Comparison of ENCODE assay signal across 8 mouse cellular contexts in the genomic region with DNA sequence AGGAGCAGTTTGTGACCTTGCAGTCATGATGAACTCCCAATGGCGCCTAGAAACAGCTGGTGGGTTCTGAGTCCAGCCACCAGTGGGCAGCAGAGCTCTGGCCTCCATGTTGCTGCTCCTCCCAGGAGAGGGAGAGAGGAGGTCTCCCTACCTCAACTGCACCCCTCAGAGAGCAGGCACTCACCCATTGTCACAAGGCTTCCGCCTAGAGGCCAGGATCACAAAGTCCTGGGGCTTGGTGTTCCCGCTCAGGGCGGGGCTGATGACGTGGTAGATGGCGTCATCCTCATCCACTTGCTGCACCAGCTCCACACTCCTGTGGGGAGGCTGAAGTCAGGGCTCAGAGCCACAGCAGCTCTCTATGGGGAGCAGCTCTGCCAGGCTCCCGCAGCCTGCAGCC. TPM values are rescaled to one million over a fixed set of nuclear protein-coding genes. Genes with fewer than 3 reads are reported as not detected.
A peak's percentile ranks its signal among the peaks of the same experiment; 100 is the strongest.
DNase-seq lines count a peak whose midpoint lies in the region; ATAC-seq and TF ChIP-seq lines count a peak whose summit lies in the region.

No protein-coding gene starts in this region.

- no peaks in the 10 kb centered on the region for H3K9me3 ChIP-seq in embryonic facial prominence, embryonic 14.5 days (ENCODE audit: control insufficient read depth, low read length)
- no peaks in the 10 kb centered on the region for H3K9me3 ChIP-seq in kidney, embryonic 14.5 days (ENCODE audit: control insufficient read depth, low read length)
- no peaks in the 10 kb centered on the region for H3K9me3 ChIP-seq in limb, embryonic 14.5 days (ENCODE audit: control insufficient read depth, low read length)
- no peaks in the 10 kb centered on the region for H3K9me3 ChIP-seq in midbrain, embryonic 16.5 days (replicated peaks; ENCODE audit: control insufficient read depth, low read length, poor library complexity, severe bottlenecking)

- H3K4me2 ChIP-seq in embryonic facial prominence, embryonic 14.5 days (ENCODE audit: low read depth, low read length) = peak overlapping the region; percentile 45
- H3K4me2 ChIP-seq in kidney, embryonic 14.5 days (replicated peaks; ENCODE audit: low read depth, low read length) = peak overlapping the region; percentile 21
- peak overlapping the region; percentile 20 for H3K4me2 ChIP-seq in limb, embryonic 14.5 days (replicated peaks; ENCODE audit: low read depth, low read length, severe bottlenecking)
- H3K4me2 ChIP-seq in midbrain, embryonic 16.5 days (ENCODE audit: low read length) = peak overlapping the region; percentile 45

- TF ChIP-seq POLR2A in limb, embryonic 14.5 days (IDR thresholded peaks at IDR 0.05; ENCODE audit: borderline replicate concordance, extremely low read depth, insufficient read depth, insufficient read length) = no peak

- H3K36me3 ChIP-seq in embryonic facial prominence, embryonic 14.5 days (ENCODE audit: control insufficient read depth, insufficient read depth, low read length) = no peaks in the 10 kb centered on the region
- no peaks in the 10 kb centered on the region for H3K36me3 ChIP-seq in kidney, embryonic 14.5 days (ENCODE audit: control insufficient read depth, insufficient read depth, low read length)
- no peaks in the 10 kb centered on the region for H3K36me3 ChIP-seq in limb, embryonic 14.5 days (ENCODE audit: control insufficient read depth, insufficient read depth, low read length)
- no peaks in the 10 kb centered on the region for H3K36me3 ChIP-seq in midbrain, embryonic 16.5 days (ENCODE audit: control insufficient read depth, insufficient read depth, low read length)

- H3K27me3 ChIP-seq in embryonic facial prominence, embryonic 14.5 days (replicated peaks; ENCODE audit: control insufficient read depth, insufficient read depth, low read length) = no peaks in the 10 kb centered on the region
- H3K27me3 ChIP-seq in kidney, embryonic 14.5 days (ENCODE audit: control insufficient read depth, insufficient read depth, low read length) = no peaks in the 10 kb centered on the region
- no peaks in the 10 kb centered on the region for H3K27me3 ChIP-seq in limb, embryonic 14.5 days (ENCODE audit: control insufficient read depth, insufficient read depth, low read length)
- H3K27me3 ChIP-seq in midbrain, embryonic 16.5 days (ENCODE audit: control insufficient read depth, insufficient read depth, low read depth, low read length) = no peaks in the 10 kb centered on the region

- H3K4me1 ChIP-seq in embryonic facial prominence, embryonic 14.5 days (ENCODE audit: control insufficient read depth, insufficient read depth, low read length) = peaks cover 3% of the 10 kb centered on the region; the same call in 1 of the 2 replicates
- no peaks in the 10 kb centered on the region for H3K4me1 ChIP-seq in kidney, embryonic 14.5 days (ENCODE audit: control insufficient read depth, insufficient read depth, low read length)
- no peaks in the 10 kb centered on the region for H3K4me1 ChIP-seq in limb, embryonic 14.5 days (ENCODE audit: control insufficient read depth, insufficient read depth, low read length)
- peaks cover 10% of the 10 kb centered on the region for H3K4me1 ChIP-seq in midbrain, embryonic 16.5 days (ENCODE audit: control insufficient read depth, insufficient read depth, low read length)

- DNase-seq in 416B (ENCODE audit: low read depth) = peak; percentile 56
- DNase-seq in adrenal gland, postnatal 4 days (ENCODE audit: low spot score in 2 of 2) = peak; percentile 14 to 42
- peak; percentile 80 for DNase-seq in embryonic facial prominence, embryonic 14.5 days (ENCODE audit: low spot score)
- DNase-seq in heart, adult 9 months (ENCODE audit: low spot score in 2 of 2) = peak; percentile 43 to 48
- peak; percentile 69 for DNase-seq in limb, embryonic 14.5 days (ENCODE audit: low spot score)
- peak; percentile 52 for DNase-seq in telencephalon, adult 2 months (ENCODE audit: low read depth, low spot score)

- H3K9ac ChIP-seq in embryonic facial prominence, embryonic 14.5 days (ENCODE audit: low read depth, low read length) = 0 out of 2 replicates have a peak overlapping the region, but pooled peaks have one; percentile 35
- H3K9ac ChIP-seq in kidney, embryonic 14.5 days (ENCODE audit: low read depth, low read length) = no peak overlapping the region
- peak overlapping the region; percentile 12; the same call in 1 of the 2 replicates for H3K9ac ChIP-seq in limb, embryonic 14.5 days (ENCODE audit: low read depth, low read length, severe bottlenecking)
- peak overlapping the region; percentile 36; the same call in 1 of the 2 replicates for H3K9ac ChIP-seq in midbrain, embryonic 16.5 days (ENCODE audit: low read depth, low read length)

- H3K4me3 ChIP-seq in embryonic facial prominence, embryonic 14.5 days (ENCODE audit: low read depth, low read length) = peak overlapping the region; percentile 5; the same call in 1 of the 2 replicates
- no peak overlapping the region for H3K4me3 ChIP-seq in kidney, embryonic 14.5 days (ENCODE audit: low read length)
- H3K4me3 ChIP-seq in limb, embryonic 14.5 days (replicated peaks; ENCODE audit: low read length) = no peak overlapping the region; the same call in 1 of the 2 replicates
- peak overlapping the region; percentile 14; the same call in 1 of the 2 replicates for H3K4me3 ChIP-seq in midbrain, embryonic 16.5 days (ENCODE audit: low read depth, low read length)

- WGBS in embryonic facial prominence, embryonic 14.5 days = 9% methylated on average over 7 of the region's 7 CpGs
- 3% methylated on average over 7 of the region's 7 CpGs for WGBS in kidney, embryonic 14.5 days
- under 1% methylated on average over 7 of the region's 7 CpGs for WGBS in limb, embryonic 14.5 days
- 3% methylated on average over 7 of the region's 7 CpGs for WGBS in midbrain, embryonic 16.5 days

- no peak overlapping the region for H3K27ac ChIP-seq in embryonic facial prominence, embryonic 14.5 days (replicated peaks; ENCODE audit: low read depth, low read length)
- H3K27ac ChIP-seq in kidney, embryonic 14.5 days (ENCODE audit: low read depth, low read length) = no peak overlapping the region
- H3K27ac ChIP-seq in limb, embryonic 14.5 days (replicated peaks; ENCODE audit: low read depth, low read length) = 0 out of 2 replicates have a peak overlapping the region, but pooled peaks have one; percentile 5
- peak overlapping the region; percentile 54 for H3K27ac ChIP-seq in midbrain, embryonic 16.5 days (ENCODE audit: low read length)

- peak; percentile 89 for ATAC-seq in embryonic facial prominence, embryonic 14.5 days (ENCODE audit: low read depth)
- ATAC-seq in kidney, embryonic 14.5 days (ENCODE audit: low FRiP score, low TSS enrichment) = peak; percentile 83
- peak; percentile 76 for ATAC-seq in limb, embryonic 14.5 days (ENCODE audit: low FRiP score, low read depth)
- ATAC-seq in midbrain, embryonic 16.5 days = peak; percentile 86

RNA-seq across cellular contexts. Expression of gene Fam151a, which starts 16.0 kb away (rescaled TPM):
- 1 to 10 TPM in 1 of 2 experiments, under 1 TPM in 1; 0.48 to 5.2 TPM for total RNA-seq in adrenal gland, postnatal 4 days (2021)
- polyA plus RNA-seq in embryonic facial prominence, embryonic 14.5 days (2014; fragmentation: Nextera tagmentation; extraction: Ambion mirVana) = 0.17 and 0.49 TPM in 2 replicates
- 3.6 and 4.5 TPM in 2 replicates for polyA plus RNA-seq in kidney, embryonic 14.5 days (2014; fragmentation: Nextera tagmentation; extraction: Ambion mirVana)
- polyA plus RNA-seq in limb, embryonic 14.5 days (2012; rRNA removed) = 0.35 and 0.43 TPM in 2 replicates
- polyA plus RNA-seq in limb, embryonic 14.5 days (2014; fragmentation: Nextera tagmentation; extraction: Ambion mirVana) = 0.19 and 1.1 TPM in 2 replicates
- polyA plus RNA-seq in midbrain, embryonic 16.5 days (2015; fragmentation: Nextera tagmentation; extraction: Ambion mirVana) = not detected in 2 replicates

RNA-seq across cellular contexts. Expression of gene Mroh7, which starts 19.0 kb away (rescaled TPM):
- total RNA-seq in adrenal gland, postnatal 4 days (2021) = 1 to 10 TPM; 2.7 to 3.2 TPM
- polyA plus RNA-seq in embryonic facial prominence, embryonic 14.5 days (2014; fragmentation: Nextera tagmentation; extraction: Ambion mirVana) = 0.24 and 0.84 TPM in 2 replicates
- polyA plus RNA-seq in kidney, embryonic 14.5 days (2014; fragmentation: Nextera tagmentation; extraction: Ambion mirVana) = 0.29 and 0.47 TPM in 2 replicates
- polyA plus RNA-seq in limb, embryonic 14.5 days (2012; rRNA removed) = 2.8 and 7.1 TPM in 2 replicates
- polyA plus RNA-seq in limb, embryonic 14.5 days (2014; fragmentation: Nextera tagmentation; extraction: Ambion mirVana) = 0.35 and 0.63 TPM in 2 replicates
- 0.38 and 1.6 TPM in 2 replicates for polyA plus RNA-seq in midbrain, embryonic 16.5 days (2015; fragmentation: Nextera tagmentation; extraction: Ambion mirVana)

RNA-seq across cellular contexts. Expression of gene Acot11, which starts 55.1 kb away (rescaled TPM):
- 1 to 10 TPM; 6.1 to 7.4 TPM for total RNA-seq in adrenal gland, postnatal 4 days (2021)
- polyA plus RNA-seq in embryonic facial prominence, embryonic 14.5 days (2014; fragmentation: Nextera tagmentation; extraction: Ambion mirVana) = 4.1 and 4.2 TPM in 2 replicates
- polyA plus RNA-seq in kidney, embryonic 14.5 days (2014; fragmentation: Nextera tagmentation; extraction: Ambion mirVana) = 1.4 and 2.2 TPM in 2 replicates
- 6.1 and 6.7 TPM in 2 replicates for polyA plus RNA-seq in limb, embryonic 14.5 days (2012; rRNA removed)
- polyA plus RNA-seq in limb, embryonic 14.5 days (2014; fragmentation: Nextera tagmentation; extraction: Ambion mirVana) = 3.7 and 4.3 TPM in 2 replicates
- polyA plus RNA-seq in midbrain, embryonic 16.5 days (2015; fragmentation: Nextera tagmentation; extraction: Ambion mirVana) = 1.9 and 2.2 TPM in 2 replicates

Comparison
In these comparisons a context has a peak if more than half of its experiments do, and no peak if none do; other contexts are left out.
1. DNase-seq: peak in every context shown above with its lines; median percentile 80 in embryonic facial prominence, embryonic 14.5 days; 69 in limb, embryonic 14.5 days; 56 in 416B; 52 in telencephalon, adult 2 months; 46 in heart, adult 9 months; 28 in adrenal gland, postnatal 4 days.
2. H3K27ac ChIP-seq: peak in limb, embryonic 14.5 days (single experiment) and midbrain, embryonic 16.5 days (single experiment); none in embryonic facial prominence, embryonic 14.5 days (single experiment) and kidney, embryonic 14.5 days (single experiment).
3. H3K4me3 ChIP-seq: peak in embryonic facial prominence, embryonic 14.5 days (single experiment) and midbrain, embryonic 16.5 days (single experiment); none in kidney, embryonic 14.5 days (single experiment) and limb, embryonic 14.5 days (single experiment).
4. Peak in every context shown above with its lines, with median percentiles within 50 percentile points of each other: ATAC-seq and H3K4me2 ChIP-seq.